Comparison of ENCODE assay signal across 18 mouse cellular contexts in the genomic region with DNA sequence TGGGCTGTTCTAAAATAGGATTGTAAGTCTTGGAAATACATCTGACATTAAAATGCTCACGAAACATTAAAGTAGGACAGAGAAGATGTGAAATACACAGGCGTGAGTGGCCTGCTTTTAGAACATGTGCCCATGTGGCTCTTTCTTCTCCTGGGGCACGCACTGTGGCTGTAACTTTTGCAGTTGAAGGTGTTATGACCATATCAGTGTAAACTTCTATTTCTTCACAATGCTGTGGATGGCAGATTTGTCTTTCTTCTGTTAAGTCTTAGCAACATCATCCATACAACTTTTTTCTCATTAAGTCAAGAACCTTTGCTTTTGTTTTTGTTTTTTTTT. TPM values are rescaled to one million over a fixed set of nuclear protein-coding genes. Genes with fewer than 3 reads are reported as not detected.
"Had no signal": no experiment of that assay in that cellular context is flagged by ENCODE, and none has a peak within 500 bp of the region (broad histone marks: within the 10 kb centered on the region; RNA-seq: fewer than 3 reads in every experiment).

No protein-coding gene starts in this region.

- H3K27ac ChIP-seq: left cerebral cortex, adult 2 months; limb, embryonic 10.5 days; liver, embryonic 15.5 days; midbrain, embryonic 12.5 days; neural tube, embryonic 13.5 days had no signal

- H3K4me3 ChIP-seq: left cerebral cortex, adult 2 months; limb, embryonic 10.5 days; liver, embryonic 15.5 days; midbrain, embryonic 12.5 days; neural tube, embryonic 13.5 days had no signal

- DNase-seq: kidney, adult 18-20 months; kidney, postnatal 25 days; lung, embryonic 14.5 days; right cerebral cortex, postnatal 14 days; thymus, adult 18-20 months; thymus, postnatal 14 days had no signal

- H3K4me1 ChIP-seq: limb, embryonic 10.5 days; liver, embryonic 15.5 days; midbrain, embryonic 12.5 days; neural tube, embryonic 13.5 days had no signal

- H3K27me3 ChIP-seq: liver, embryonic 15.5 days; midbrain, embryonic 12.5 days; neural tube, embryonic 13.5 days had no signal

- H3K9me3 ChIP-seq: liver, embryonic 15.5 days had no signal

- H3K36me3 ChIP-seq: limb, embryonic 10.5 days; liver, embryonic 15.5 days; midbrain, embryonic 12.5 days; neural tube, embryonic 13.5 days had no signal

- ATAC-seq: inflammation-experienced regulatory T-cells, adult 6 months; midbrain, embryonic 16.5 days had no signal

- H3K9ac ChIP-seq: liver, embryonic 15.5 days; lung, embryonic 14.5 days; midbrain, embryonic 12.5 days; neural tube, embryonic 13.5 days had no signal

- H3K4me2 ChIP-seq: liver, embryonic 15.5 days; lung, embryonic 14.5 days; midbrain, embryonic 12.5 days; neural tube, embryonic 13.5 days had no signal

RNA-seq across cellular contexts. Expression of gene Trpm8, which starts 11.3 kb away (rescaled TPM):
- total RNA-seq: megakaryocyte-erythroid progenitor cell, adult 5-6 weeks had no signal
- polyA plus RNA-seq: inflammation-experienced regulatory T-cells, adult 6 months; kidney, embryonic 16.5 days; limb, embryonic 10.5 days; limb, embryonic 14.5 days; liver, embryonic 15.5 days; lung, embryonic 14.5 days; midbrain, embryonic 12.5 days; stomach, embryonic 16.5 days; urinary bladder, adult 2 months had no signal
